In genomic region chr13:90886568-90886983, GRCm38 (mm10) we compare ENCODE assay signal across 7 mouse cellular contexts. TPM values are rescaled to one million over a fixed set of nuclear protein-coding genes. Genes with fewer than 3 reads are reported as not detected.
A peak's percentile ranks its signal among the peaks of the same experiment; 100 is the strongest.
DNase-seq lines count a peak whose midpoint lies in the region; ATAC-seq lines count a peak whose summit lies in the region.

No protein-coding gene starts in this region.

- peak; percentile 52 to 63 for DNase-seq in adrenal gland, adult 18-20 months (ENCODE audit: low spot score in 2 of 2)
- peak; percentile 81 for DNase-seq in embryo, embryonic 10 days (ENCODE audit: low spot score)
- peak; percentile 47 to 52 for DNase-seq in gastrocnemius, adult 8-10 months (ENCODE audit: low spot score in 2 of 2)
- DNase-seq in induced T-regulatory cell, adult 2 months (ENCODE audit: low read depth): peak; percentile 70
- peak; percentile 75 to 79 for DNase-seq in left cerebral cortex, postnatal 10 days (ENCODE audit: extremely low spot score in 1 of 2, low spot score in 2 of 2)
- peak; percentile 76 for DNase-seq in right cerebral cortex, postnatal 25 days

- intact Hi-C loops in left cerebral cortex, postnatal 10 days (cut with DNase I): loop anchor here (5.0 to 10.0 kb wide), 3 partner anchors 1142 to 1332 kb away; partner anchors contain the start of gene Vcan

- peak; percentile 81 for ATAC-seq in megakaryocyte progenitor cell, adult 5-6 weeks (replicated peaks; ENCODE audit: poor library complexity)

RNA-seq across cellular contexts. Expression of gene Atp6ap1l, which starts 18.6 kb away (rescaled TPM):
- total RNA-seq in adrenal gland, adult 18-20 months (2021): not detected
- not detected for total RNA-seq in gastrocnemius, adult 8-10 months (2022)
- 10 to 100 TPM; 20.9 to 23.8 TPM for total RNA-seq in left cerebral cortex, postnatal 10 days (2021)
- total RNA-seq in megakaryocyte progenitor cell, adult 5-6 weeks (2015): not detected in 2 replicates
- not detected in 2 replicates for total RNA-seq in megakaryocyte progenitor cell, adult 5-6 weeks (2017)

RNA-seq across cellular contexts. Expression of gene Rps23, which starts 36.2 kb away (rescaled TPM):
- total RNA-seq in adrenal gland, adult 18-20 months (2021): 100 to 1,000 TPM; 366 to 427 TPM
- 100 to 1,000 TPM; 134 to 205 (median 165) TPM for total RNA-seq in gastrocnemius, adult 8-10 months (2022)
- 100 to 1,000 TPM; 233 to 256 TPM for total RNA-seq in left cerebral cortex, postnatal 10 days (2021)
- 2,184 and 2,282 TPM in 2 replicates for total RNA-seq in megakaryocyte progenitor cell, adult 5-6 weeks (2015)
- 1,741 and 2,365 TPM in 2 replicates for total RNA-seq in megakaryocyte progenitor cell, adult 5-6 weeks (2017)

Comparison
In these comparisons a context has a peak if more than half of its experiments do, and no peak if none do; other contexts are left out.
1. Peak in every context shown above with its lines: DNase-seq and ATAC-seq.
2. RNA of gene Atp6ap1l, which starts 18.6 kb away (total RNA-seq): 20.9 to 23.8 TPM in left cerebral cortex, postnatal 10 days; not detected in adrenal gland, adult 18-20 months, not detected in gastrocnemius, adult 8-10 months and not detected in megakaryocyte progenitor cell, adult 5-6 weeks; every median in the first group is over 10 times any median in the second.
3. RNA of gene Rps23, which starts 36.2 kb away (total RNA-seq): 1,741 to 2,365 TPM in megakaryocyte progenitor cell, adult 5-6 weeks; 366 to 427 TPM in adrenal gland, adult 18-20 months, 233 to 256 TPM in left cerebral cortex, postnatal 10 days and 134 to 205 TPM in gastrocnemius, adult 8-10 months; every median in the first group is over 4 times any median in the second.